Mouse (Mus musculus): Measurements from ENCODE around the gene Endog.

Gene Endog

GRCm38 (mm10) chr2:30211408-30212168 lies 40.3 kb downstream of the Endog start:
- no peak for DNase-seq (ENCODE audit: low spot score in 2 of 2)

DNA sequence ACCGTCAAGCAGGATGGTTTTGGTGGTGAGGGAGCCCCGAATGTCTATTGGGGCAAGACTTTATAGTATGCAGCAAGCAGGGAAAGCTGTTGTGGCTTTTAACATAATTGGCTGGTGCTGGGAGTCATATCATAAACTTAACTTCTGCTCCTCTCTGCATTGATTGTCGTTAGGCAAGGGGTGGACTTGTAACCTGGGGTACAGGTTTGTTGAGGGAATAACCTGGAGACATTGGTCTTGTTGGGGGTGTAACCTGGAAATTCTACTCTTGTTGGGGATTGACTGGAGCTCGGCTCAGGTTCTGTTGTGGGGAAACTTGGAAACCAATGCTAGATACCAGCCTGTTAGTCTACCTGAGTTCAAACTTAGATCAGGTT lies 40.9 kb downstream of the Endog start:
- DNase-seq (ENCODE audit: low spot score in 2 of 2): no peak

- no peak for DNase-seq (ENCODE audit: low spot score in 2 of 2)
These were observed 41.7 kb downstream of the Endog start for GRCm38 (mm10) chr2:30212951-30213350.

GRCm38 (mm10) chr2:30214745-30215144 lies 43.5 kb downstream of the Endog start:
- no peak for DNase-seq (ENCODE audit: low spot score in 2 of 2)

DNA sequence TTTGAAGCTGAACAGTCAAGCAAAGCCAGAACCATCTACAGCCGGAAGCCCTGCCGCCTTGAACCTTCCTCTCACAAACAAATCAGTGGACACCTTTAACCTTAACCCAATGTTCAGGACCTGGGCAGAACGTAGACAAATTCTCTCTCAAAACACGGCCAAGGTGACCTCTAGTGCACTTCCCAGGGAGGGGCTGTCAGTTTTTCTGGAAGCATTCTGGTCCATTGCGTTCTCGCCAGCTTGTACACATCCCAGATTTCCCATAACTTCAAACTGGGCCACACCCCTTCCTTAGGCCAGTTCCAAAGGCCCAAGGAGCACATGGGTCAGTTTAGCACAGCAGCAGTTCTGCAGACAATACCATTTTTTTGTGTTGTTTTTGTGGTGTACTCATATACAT lies 44.2 kb downstream of the Endog start:
- no peak for DNase-seq (ENCODE audit: low spot score in 2 of 2)

DNA sequence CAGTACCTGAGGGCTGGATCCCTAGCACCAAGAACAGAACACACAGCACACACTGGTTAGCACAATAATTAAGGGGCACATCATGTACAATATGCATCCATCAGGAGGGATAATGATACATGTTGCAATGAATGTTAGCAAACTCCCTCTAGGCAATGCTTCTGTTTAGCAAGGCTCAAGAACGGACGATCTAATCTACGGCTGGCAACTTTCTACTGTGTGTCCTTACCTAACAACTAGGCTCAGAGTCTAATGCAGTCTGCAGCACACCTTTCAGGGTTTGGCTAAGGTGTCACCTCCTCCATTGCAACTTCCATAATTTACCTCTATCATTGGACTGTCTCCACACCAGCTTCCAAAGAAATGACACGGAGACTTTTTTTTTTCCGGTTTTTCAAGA lies 45.0 kb downstream of the Endog start:
- DNase-seq (ENCODE audit: low spot score in 2 of 2): no peak
